Mouse (Mus musculus) testis, adult 2 months (tissue): ENCODE results near the gene Gapdh. TPM values are rescaled to one million over a fixed set of nuclear protein-coding genes. Genes with fewer than 3 reads are reported as not detected.

Experiments
- H3K27ac ChIP-seq: fragments of 200-500 bp; 2 replicates; pipeline ENCODE4 v1.5.1; 2012; ENCODE audit warnings: low read depth, low read length; ENCODE audit not compliant: control insufficient read depth, insufficient read depth
- H3K27me3 ChIP-seq: fragments of 200-500 bp; 2 replicates; pipeline ENCODE4 v1.6.1; 2012; ENCODE audit warnings: mild to moderate bottlenecking, low read length, moderate library complexity; ENCODE audit not compliant: control insufficient read depth, insufficient read depth
- H3K36me3 ChIP-seq: fragments of 200-500 bp; 2 replicates; pipeline ENCODE4 v1.6.1; 2012; ENCODE audit warnings: mild to moderate bottlenecking, low read length; ENCODE audit not compliant: control insufficient read depth, insufficient read depth
- H3K4me1 ChIP-seq: fragments of 200-500 bp; 2 replicates; pipeline ENCODE4 v1.6.1; 2012; ENCODE audit warnings: low read length; ENCODE audit not compliant: control insufficient read depth, insufficient read depth
- H3K4me3 ChIP-seq: fragments of 200-500 bp; 2 replicates; pipeline ENCODE4 v1.5.1; 2012; ENCODE audit warnings: low read depth, mild to moderate bottlenecking, low read length, moderate library complexity, mixed read lengths; ENCODE audit not compliant: control insufficient read depth
- CTCF ChIP-seq: fragments of 200-500 bp; IDR thresholded peaks from 2 replicates; pipeline ENCODE4 v1.5.1; 2012; ENCODE audit warnings: low read depth, mild to moderate bottlenecking, inconsistent platforms, low read length, moderate library complexity; ENCODE audit not compliant: control insufficient read depth, insufficient read depth, insufficient replicate concordance
- POLR2A ChIP-seq: fragments of 200-500 bp; IDR thresholded peaks from 2 replicates; pipeline ENCODE4 v1.6.1; 2012; ENCODE audit warnings: low read depth, mild to moderate bottlenecking, inconsistent platforms, low read length, moderate library complexity; ENCODE audit not compliant: control insufficient read depth
- polyA plus RNA-seq: library from polyadenylated mRNA; depleted of rRNA; stranded (reverse); fragments of >200 nt; gene quantifications from 2 replicates; pipeline ENCODE4 v1.2.3, GENCODE M21; 2012; rRNA removed

Gapdh gene
- 274 and 379 TPM in 2 replicates for polyA plus RNA-seq

- H3K4me1 ChIP-seq, result peaks cover 22% of the 10 kb centered on the region
- H3K27ac ChIP-seq, result peak within 1 kb of the TSS; percentile 83
- H3K4me3 ChIP-seq, result peak within 1 kb of the TSS; percentile 89
- H3K36me3 ChIP-seq, result peaks cover 4% of the 10 kb centered on the region
- TF ChIP-seq CTCF (no peak), POLR2A (peak; percentile 66; the same call in 1 of the 2 replicates)
- H3K27me3 ChIP-seq, result no peaks in the 10 kb centered on the region
These were observed at the start of gene Gapdh for GRCm38 (mm10) chr6:125166051-125166751. Gene Gapdh (minus strand): TSS chr6:125166467.

- Histone ChIP-seq H3K4me3 (peak within 1 kb of the TSS; percentile 92), H3K27me3 (no peaks in the 10 kb centered on the region), H3K4me1 (peaks cover 7% of the 10 kb centered on the region), H3K36me3 (0 out of 2 replicates have a peak, but pooled peaks cover 1% of the 10 kb centered on the region), H3K27ac (peak within 1 kb of the TSS; percentile 76)
- no peak for TF ChIP-seq CTCF
- peak; percentile 94 for TF ChIP-seq POLR2A
These were observed 49.1 kb upstream of the Gapdh start, which contains the start of gene Vamp1 for GRCm38 (mm10) chr6:125215148-125215954. Gene Vamp1 (plus strand): TSS chr6:125215551.

- no peak for TF ChIP-seq POLR2A
- TF ChIP-seq CTCF, result no peak
- peaks cover 7% of the 10 kb centered on the region for H3K4me1 ChIP-seq
- no peaks in the 10 kb centered on the region for H3K36me3 ChIP-seq
- H3K4me3 ChIP-seq, result no peak overlapping the region
- H3K27ac ChIP-seq, result no peak overlapping the region
- no peaks in the 10 kb centered on the region for H3K27me3 ChIP-seq
These were observed 47.4 kb upstream of the Gapdh start for GRCm38 (mm10) chr6:125213715-125214114.

DNA sequence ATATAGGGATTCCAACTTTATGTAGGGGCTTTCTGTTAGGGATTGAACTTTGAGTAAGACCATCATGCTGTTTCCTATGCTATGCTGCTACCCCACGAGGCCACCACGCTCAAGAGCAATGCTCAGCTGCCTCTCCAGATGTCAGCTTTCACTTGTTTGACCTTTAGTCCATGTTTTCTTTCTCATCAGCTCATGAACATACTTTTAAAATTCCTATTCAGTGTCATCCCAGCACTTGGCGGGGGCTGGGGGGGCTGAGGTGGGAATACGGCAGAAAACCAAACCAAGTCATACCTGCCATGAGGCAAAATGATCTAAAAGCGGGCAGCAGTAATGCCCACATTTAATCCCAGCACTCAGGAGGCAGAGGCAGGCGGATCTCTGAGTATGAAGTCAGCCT, 46.9 kb upstream of the Gapdh start:
- no peaks in the 10 kb centered on the region for H3K36me3 ChIP-seq
- no peak overlapping the region for H3K4me3 ChIP-seq
- H3K27me3 ChIP-seq, result no peaks in the 10 kb centered on the region
- H3K4me1 ChIP-seq, result peaks cover 7% of the 10 kb centered on the region
- TF ChIP-seq CTCF, result no peak
- TF ChIP-seq POLR2A, result no peak
- no peak overlapping the region for H3K27ac ChIP-seq

DNA sequence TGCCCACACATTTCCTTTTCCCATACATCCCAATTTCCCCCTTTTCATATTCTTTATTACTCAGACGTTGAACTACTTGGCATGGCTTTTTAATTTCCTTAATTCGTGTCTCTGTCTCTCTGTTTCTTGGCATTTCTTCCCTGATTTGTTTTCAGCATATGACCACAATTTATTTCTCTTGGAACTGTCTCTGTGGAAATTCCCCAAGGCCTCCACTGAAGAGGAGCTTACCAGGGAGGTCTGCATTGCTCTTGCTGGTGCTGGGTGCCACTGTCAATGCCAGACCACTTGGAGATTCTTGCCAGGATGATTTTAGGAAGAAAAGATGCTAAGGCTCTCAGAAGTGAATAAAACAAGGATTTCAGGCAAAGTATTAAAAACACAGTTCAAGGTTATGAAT, 46.4 kb upstream of the Gapdh start:
- no peaks in the 10 kb centered on the region for H3K27me3 ChIP-seq
- H3K4me3 ChIP-seq, result no peak overlapping the region
- TF ChIP-seq CTCF (no peak), POLR2A (no peak)

GRCm38 (mm10) chr6:125210436-125210835, 44.2 kb upstream of the Gapdh start:
- H3K36me3 ChIP-seq, result no peaks in the 10 kb centered on the region
- no peak overlapping the region for H3K4me3 ChIP-seq
- no peak for TF ChIP-seq CTCF
- no peak overlapping the region for H3K27ac ChIP-seq
- H3K4me1 ChIP-seq, result peaks cover 2% of the 10 kb centered on the region; the same call in 1 of the 2 replicates
- no peaks in the 10 kb centered on the region for H3K27me3 ChIP-seq

More for the DNA sequence above, 46.4 kb upstream of the Gapdh start:
- H3K4me1 ChIP-seq, result peaks cover 7% of the 10 kb centered on the region
- no peaks in the 10 kb centered on the region for H3K36me3 ChIP-seq
- no peak overlapping the region for H3K27ac ChIP-seq

- no peak for TF ChIP-seq CTCF
- no peak for TF ChIP-seq POLR2A
- H3K27me3 ChIP-seq, result no peaks in the 10 kb centered on the region
- H3K27ac ChIP-seq, result no peak overlapping the region
- H3K36me3 ChIP-seq, result no peaks in the 10 kb centered on the region
- H3K4me1 ChIP-seq, result no peaks in the 10 kb centered on the region
- no peak overlapping the region for H3K4me3 ChIP-seq
These were observed 30.9 kb upstream of the Gapdh start for GRCm38 (mm10) chr6:125197166-125197565.
